16 mouse cellular contexts compared by ENCODE assay signal in genomic region chrX:106035727-106036126, GRCm38 (mm10).
"Had no signal": no experiment of that assay in that cellular context is flagged by ENCODE, and none has a peak within 500 bp of the region (broad histone marks: within the 10 kb centered on the region; RNA-seq: fewer than 3 reads in every experiment).

No protein-coding gene starts in this region.

- H3K9me3 ChIP-seq: limb, embryonic 10.5 days; liver, embryonic 15.5 days; megakaryocyte, embryonic 14.5 days; midbrain, embryonic 13.5 days; neural tube, embryonic 15.5 days; stomach, embryonic 15.5 days had no signal

- H3K4me1 ChIP-seq: limb, embryonic 10.5 days; liver, embryonic 15.5 days; midbrain, embryonic 13.5 days; neural tube, embryonic 15.5 days; stomach, embryonic 15.5 days had no signal

- H3K36me3 ChIP-seq: limb, embryonic 10.5 days; liver, embryonic 15.5 days; midbrain, embryonic 13.5 days; neural tube, embryonic 15.5 days; stomach, embryonic 15.5 days had no signal

- ATAC-seq: lung, postnatal 0 days; midbrain, embryonic 13.5 days had no signal

- H3K4me3 ChIP-seq: limb, embryonic 10.5 days; liver, embryonic 15.5 days; megakaryocyte, embryonic 14.5 days; midbrain, embryonic 13.5 days; myocyte; neural tube, embryonic 15.5 days; stomach, embryonic 15.5 days had no signal

- H3K27me3 ChIP-seq: liver, embryonic 15.5 days; midbrain, embryonic 13.5 days; stomach, embryonic 15.5 days had no signal

- H3K9ac ChIP-seq: liver, embryonic 15.5 days; midbrain, embryonic 13.5 days; neural tube, embryonic 15.5 days; stomach, embryonic 15.5 days had no signal

- H3K27ac ChIP-seq: kidney, postnatal 0 days; limb, embryonic 10.5 days; liver, embryonic 15.5 days; midbrain, embryonic 13.5 days; neural tube, embryonic 15.5 days; stomach, embryonic 15.5 days had no signal

- DNase-seq: kidney, adult 11 months; kidney, adult 9 months; lung, adult 2 months; lung, postnatal 36 days; thymus, adult 2 months; thymus, postnatal 25 days had no signal

- H3K4me2 ChIP-seq: liver, embryonic 11.5 days; liver, embryonic 15.5 days; midbrain, embryonic 13.5 days; neural tube, embryonic 15.5 days; stomach, embryonic 15.5 days had no signal
